Mouse (Mus musculus) heart, postnatal 0 days (tissue): ENCODE data around the gene Trappc3. TPM values are rescaled to one million over a fixed set of nuclear protein-coding genes. Genes with fewer than 3 reads are reported as not detected.

ENCODE experiments used
- ATAC-seq: fragments of 200-750 bp; cut with Nextera tagmentation; 2 replicates; pipeline ENCODE4 v1.8.0; 2017; ENCODE audit warnings: low read depth, moderate number of reproducible peaks, moderate library complexity; ENCODE audit not compliant: insufficient read depth
- DNase-seq: peaks from one replicate; pipeline ENCODE4 v3.0.0-alpha.2; 2016; ENCODE audit warnings: low spot score
- H3K27ac ChIP-seq: fragments of 300-500 bp; sonication (generic); 2 replicates; pipeline ENCODE4 v1.5.1; 2014; ENCODE audit warnings: low read depth, mild to moderate bottlenecking
- H3K27me3 ChIP-seq: fragments of 300-500 bp; sonication (generic); 2 replicates; pipeline ENCODE4 v1.6.1; 2014; ENCODE audit warnings: low read length, mixed read lengths; ENCODE audit not compliant: control insufficient read depth, insufficient read depth
- H3K36me3 ChIP-seq: fragments of 300-500 bp; sonication (generic); replicated peaks from 2 replicates; pipeline ENCODE4 v1.6.1; 2014; ENCODE audit warnings: low read length, mixed read lengths; ENCODE audit not compliant: control insufficient read depth, insufficient read depth
- H3K4me1 ChIP-seq: fragments of 300-500 bp; sonication (generic); 2 replicates; pipeline ENCODE4 v1.6.1; 2014; ENCODE audit warnings: antibody characterized with exemption; ENCODE audit not compliant: control insufficient read depth, insufficient read depth
- H3K4me2 ChIP-seq: fragments of 300-500 bp; sonication (generic); 2 replicates; pipeline ENCODE4 v1.6.1; 2014; ENCODE audit warnings: low read depth, mild to moderate bottlenecking, low read length, moderate library complexity
- H3K4me3 ChIP-seq: fragments of 300-500 bp; sonication (generic); 2 replicates; pipeline ENCODE4 v1.5.1; 2014; ENCODE audit warnings: low read depth, low read length
- H3K9ac ChIP-seq: fragments of 300-500 bp; sonication (generic); replicated peaks from 2 replicates; pipeline ENCODE4 v1.6.1; 2014; ENCODE audit warnings: low read depth, low read length, mixed read lengths
- H3K9me3 ChIP-seq: fragments of 300-500 bp; sonication (generic); replicated peaks from 2 replicates; pipeline ENCODE4 v1.6.1; 2016; ENCODE audit warnings: low read length; ENCODE audit not compliant: control insufficient read depth
- CTCF ChIP-seq: IDR thresholded peaks from 2 replicates; pipeline ENCODE4 v1.5.1; 2016; ENCODE audit warnings: antibody characterized with exemption, control low read depth, low read depth
- EP300 ChIP-seq: IDR thresholded peaks from 2 replicates; pipeline ENCODE4 v1.6.1; 2016; ENCODE audit warnings: antibody characterized with exemption, low read depth
- WGBS: fragments of 180-500 bp; shearing (Covaris S2); extraction: QIAGEN DNeasy Blood & Tissue Kit; methylation state at CpG from one replicate; pipeline ENCODE4 v1.1.7; 2014; 5-methylcytosine and 5-hydroxymethylcytosine counted together
- polyA plus RNA-seq: library from polyadenylated mRNA; unstranded; fragments of >200 nt; fragmentation: Nextera tagmentation; extraction: Ambion mirVana; gene quantifications from 2 replicates; pipeline ENCODE4 v1.2.1, GENCODE M21; 2015
- total RNA-seq: library from RNA; depleted of rRNA; stranded (reverse); fragments of >200 nt; gene quantifications from 2 replicates; pipeline ENCODE4 v1.2.3, GENCODE M21; 2014; ENCODE audit warnings: low replicate concordance

The Trappc3 gene
- total and polyA plus RNA-seq, 2 experiments from 2014 or later, result 46.4 to 86.7 TPM

DNA sequence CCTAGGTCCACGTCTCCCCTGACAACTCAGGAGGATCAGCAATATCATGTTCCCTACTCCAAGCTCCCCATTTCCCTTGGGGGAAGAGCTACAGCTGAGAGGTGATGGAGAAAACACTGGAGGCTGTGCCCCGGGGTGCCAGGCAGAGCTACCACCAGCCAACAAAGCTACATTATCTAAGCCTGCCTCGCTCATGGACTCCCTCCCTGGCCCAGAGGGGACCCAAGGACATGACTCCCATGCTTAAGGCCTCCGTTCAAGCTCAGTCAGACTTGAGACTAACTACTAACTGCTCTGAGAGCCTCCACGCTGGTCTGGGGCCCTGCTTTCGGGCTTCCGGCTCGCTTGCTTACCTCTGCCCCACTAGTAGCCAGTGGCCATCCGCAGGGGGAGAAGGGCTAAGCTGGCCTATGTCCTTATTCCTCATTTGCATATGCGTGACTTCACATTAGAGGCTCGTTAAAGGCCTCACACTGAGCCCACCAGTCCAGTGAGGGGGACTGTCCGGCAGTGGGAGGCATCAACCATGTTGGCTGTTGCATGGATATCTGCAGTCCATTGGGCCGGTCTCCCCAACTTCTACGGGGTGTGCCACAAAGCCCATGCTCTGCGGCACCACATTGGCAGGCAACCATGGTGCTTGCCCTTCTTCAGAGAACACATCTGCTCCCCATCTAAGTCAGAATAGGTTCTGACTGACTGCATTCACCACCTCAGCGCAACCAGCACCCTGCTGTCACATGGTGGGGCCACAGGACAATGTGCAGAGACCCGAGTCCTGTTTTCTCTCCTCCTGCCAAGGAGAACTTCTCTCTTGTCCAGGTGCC is 9.5 kb upstream of the Trappc3 start:
- 64% methylated on average over 17 of the region's 17 CpGs for WGBS
- no peak for DNase-seq
- H3K9ac ChIP-seq, result peak overlapping the region; percentile 27; the same call in 1 of the 2 replicates
- peaks cover 3% of the 10 kb centered on the region; the same call in 1 of the 2 replicates for H3K36me3 ChIP-seq
- peaks cover 60% of the 10 kb centered on the region for H3K4me1 ChIP-seq
- no peak for ATAC-seq
- peak overlapping the region; percentile 81 for H3K27ac ChIP-seq
- no peak overlapping the region for H3K4me3 ChIP-seq
- H3K27me3 ChIP-seq, result no peaks in the 10 kb centered on the region
- H3K4me2 ChIP-seq, result peak overlapping the region; percentile 40
- no peaks in the 10 kb centered on the region for H3K9me3 ChIP-seq
- TF ChIP-seq EP300 (no peak), CTCF (no peak)

DNA sequence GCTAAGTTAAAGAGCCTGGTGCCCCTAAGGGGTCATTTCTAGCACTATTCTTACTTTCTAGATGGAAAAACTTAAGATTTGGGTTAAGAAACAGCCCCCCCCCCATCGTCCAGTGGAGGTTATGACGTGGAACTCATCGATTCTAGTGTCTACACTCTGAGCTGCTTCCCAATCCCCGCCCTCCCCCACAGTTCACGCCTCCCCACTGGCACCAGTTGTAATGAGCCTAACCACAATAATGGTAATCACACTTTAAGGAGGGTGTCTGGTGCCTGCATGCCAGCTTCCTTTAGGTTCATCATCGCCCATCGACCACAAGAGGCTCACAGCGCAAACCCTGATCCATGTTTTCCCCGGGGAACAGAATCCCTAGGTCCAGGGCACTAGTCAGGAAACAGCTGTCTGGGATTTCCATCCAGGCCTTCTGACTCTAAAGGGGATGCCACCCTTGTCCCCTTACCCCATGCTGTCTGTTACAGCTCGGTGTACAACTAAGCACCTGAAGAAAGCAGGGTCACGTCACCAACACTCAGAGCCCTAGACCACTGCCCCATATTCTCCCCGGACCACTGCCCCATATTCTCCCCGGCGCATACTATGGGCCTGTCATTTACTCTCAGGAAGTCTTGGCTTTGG is 8.4 kb upstream of the Trappc3 start:
- 58% methylated on average over 14 of the region's 14 CpGs for WGBS
- TF ChIP-seq CTCF (no peak), EP300 (no peak)
- peak overlapping the region; percentile 90 for H3K9ac ChIP-seq
- peak overlapping the region; percentile 88 for H3K4me3 ChIP-seq
- peak overlapping the region; percentile 89 for H3K4me2 ChIP-seq
- no peaks in the 10 kb centered on the region for H3K36me3 ChIP-seq
- no peaks in the 10 kb centered on the region for H3K27me3 ChIP-seq
- peaks cover 69% of the 10 kb centered on the region for H3K4me1 ChIP-seq
- no peaks in the 10 kb centered on the region for H3K9me3 ChIP-seq
- no peak for ATAC-seq
- DNase-seq, result no peak
- H3K27ac ChIP-seq, result peak overlapping the region; percentile 96

DNA sequence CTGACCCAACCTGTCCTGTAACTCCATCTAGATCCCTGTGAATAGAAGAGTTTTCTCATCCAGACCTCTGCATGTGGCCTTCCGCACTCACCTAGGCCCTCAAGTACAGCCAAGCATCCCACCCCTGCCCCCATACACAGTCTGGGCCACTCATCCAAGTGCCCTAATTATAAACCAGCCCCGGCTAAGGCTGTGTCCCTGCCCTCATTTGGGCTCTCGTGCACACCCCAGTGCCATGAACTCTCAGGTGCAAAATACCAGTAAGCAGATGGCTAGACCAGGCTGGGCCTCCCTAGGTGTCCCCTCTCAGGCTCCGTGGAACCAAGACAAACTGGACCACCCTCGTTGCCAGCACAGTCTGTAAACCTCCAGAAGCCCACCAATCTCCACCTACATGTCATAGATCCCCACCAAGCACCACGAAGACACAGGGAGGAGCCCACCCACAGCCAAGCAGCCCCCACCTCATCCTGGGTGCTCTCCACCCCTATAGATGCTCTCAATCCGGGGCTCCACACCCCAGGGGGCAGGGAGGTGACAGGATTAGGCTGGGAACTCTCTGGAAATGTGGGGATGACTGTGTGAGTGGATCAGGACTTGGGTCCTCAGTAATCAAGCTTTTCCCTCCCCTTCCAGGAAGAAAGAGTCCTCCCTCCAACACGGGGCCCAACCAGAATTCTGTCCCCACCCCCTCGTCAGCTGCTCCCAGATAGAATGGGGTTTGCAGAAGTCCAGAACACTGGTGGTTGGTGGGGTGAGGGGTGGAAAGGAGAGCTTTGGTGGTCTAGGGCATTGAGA is 7.6 kb upstream of the Trappc3 start:
- Histone ChIP-seq H3K36me3 (no peaks in the 10 kb centered on the region), H3K27me3 (no peaks in the 10 kb centered on the region), H3K4me3 (peak overlapping the region; percentile 88), H3K4me2 (peak overlapping the region; percentile 89), H3K9me3 (no peaks in the 10 kb centered on the region), H3K9ac (peak overlapping the region; percentile 90), H3K27ac (peak overlapping the region; percentile 96), H3K4me1 (peaks cover 76% of the 10 kb centered on the region)
- ATAC-seq (peak; percentile 8; the same call in 1 of the 2 replicates), DNase-seq (peak; percentile 76)
- WGBS, result 9% methylated on average over 9 of the region's 9 CpGs
- peak; percentile 2; the same call in 1 of the 2 replicates for TF ChIP-seq CTCF
- no peak for TF ChIP-seq EP300

DNA sequence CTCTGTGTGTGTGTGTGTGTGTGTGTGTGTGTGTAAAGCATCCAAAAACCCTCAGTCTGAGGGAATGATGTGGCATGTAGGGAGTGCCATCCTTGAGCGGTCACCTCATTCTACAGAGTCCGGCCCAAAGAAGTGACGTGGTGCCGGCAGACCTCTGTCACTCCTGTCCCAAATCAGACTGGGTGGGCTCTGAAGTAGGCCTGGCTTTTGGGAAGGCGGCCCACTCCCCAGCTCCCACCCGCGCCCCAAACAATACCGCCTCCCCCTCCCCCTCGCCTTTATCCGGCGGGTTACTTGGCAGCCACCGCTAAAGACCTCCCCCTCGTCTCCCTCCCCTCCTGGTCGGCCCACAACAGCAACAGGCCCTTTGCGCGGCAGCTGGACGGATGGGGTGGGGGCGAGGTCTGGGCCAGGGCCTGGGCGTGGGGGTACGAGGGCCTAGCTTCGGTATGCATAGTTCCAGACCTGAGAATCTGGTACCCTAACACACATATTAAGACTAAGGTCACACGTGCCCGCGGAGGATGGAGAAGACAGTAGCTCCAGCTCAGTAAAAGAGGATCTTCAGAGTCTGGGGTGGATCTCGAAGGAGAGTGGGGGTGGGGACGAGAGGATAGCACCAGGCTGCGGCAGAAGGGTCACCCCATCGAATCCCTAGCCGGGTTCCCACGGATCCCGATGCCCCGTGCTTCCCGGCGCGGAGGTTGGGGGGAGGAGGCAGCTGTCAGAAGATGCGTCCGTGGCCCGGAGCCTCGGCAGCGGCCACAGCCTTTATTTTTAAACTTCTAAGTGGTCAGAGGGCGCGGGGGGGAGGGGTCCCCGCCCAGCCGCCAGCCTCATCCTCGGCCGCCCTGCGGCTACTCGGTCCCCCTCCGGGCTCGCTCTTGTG is 6.8 kb upstream of the Trappc3 start:
- Histone ChIP-seq H3K4me1 (peaks cover 75% of the 10 kb centered on the region), H3K4me3 (peak overlapping the region; percentile 88), H3K27ac (peak overlapping the region; percentile 96), H3K4me2 (peak overlapping the region; percentile 89), H3K27me3 (no peaks in the 10 kb centered on the region), H3K9ac (peak overlapping the region; percentile 90), H3K36me3 (no peaks in the 10 kb centered on the region), H3K9me3 (no peaks in the 10 kb centered on the region)
- DNase-seq, result peak; percentile 50
- TF ChIP-seq EP300 (no peak), CTCF (no peak)
- ATAC-seq, result peak; percentile 7
- 0% methylated on average over 41 of the region's 50 CpGs for WGBS
